Mouse (Mus musculus): ENCODE measurements around the gene Caln1. TPM values are rescaled to one million over a fixed set of nuclear protein-coding genes. Genes with fewer than 3 reads are reported as not detected.

Caln1 gene
- polyA plus RNA-seq, 1 experiment from 2014 or later = 26.7 TPM

GRCm38 (mm10) chr5:130480290-130480689 lies 111.0 kb downstream of the Caln1 start:
- Histone ChIP-seq H3K9me3 (no peaks in the 10 kb centered on the region), H3K4me2 (no peak overlapping the region), H3K4me1 (no peaks in the 10 kb centered on the region), H3K27me3 (replicated peaks) (no peaks in the 10 kb centered on the region), H3K36me3 (replicated peaks) (no peaks in the 10 kb centered on the region), H3K27ac (no peak overlapping the region), H3K4me3 (no peak overlapping the region), H3K9ac (no peak overlapping the region)
- ATAC-seq (replicated peaks) = no peak
- 79% methylated on average over 1 of the region's 1 CpGs for WGBS

GRCm38 (mm10) chr5:130491471-130491870 lies 122.2 kb downstream of the Caln1 start:
- no peak overlapping the region for H3K4me2 ChIP-seq
- H3K27me3 ChIP-seq (replicated peaks) = no peaks in the 10 kb centered on the region
- WGBS = 91% methylated on average over 5 of the region's 5 CpGs
- H3K4me3 ChIP-seq = no peak overlapping the region
- no peaks in the 10 kb centered on the region for H3K4me1 ChIP-seq
- no peak overlapping the region for H3K27ac ChIP-seq
- ATAC-seq (replicated peaks) = no peak
- no peaks in the 10 kb centered on the region for H3K36me3 ChIP-seq (replicated peaks)
- no peak overlapping the region for H3K9ac ChIP-seq
- no peaks in the 10 kb centered on the region for H3K9me3 ChIP-seq

- ATAC-seq (replicated peaks) = no peak
- WGBS = 90% methylated on average over 7 of the region's 7 CpGs
- H3K9me3 ChIP-seq = no peaks in the 10 kb centered on the region
- H3K36me3 ChIP-seq (replicated peaks) = no peaks in the 10 kb centered on the region
- H3K9ac ChIP-seq = no peak overlapping the region
- no peaks in the 10 kb centered on the region for H3K4me1 ChIP-seq
- H3K27ac ChIP-seq = no peak overlapping the region
- H3K27me3 ChIP-seq (replicated peaks) = no peaks in the 10 kb centered on the region
- H3K4me3 ChIP-seq = no peak overlapping the region
- H3K4me2 ChIP-seq = no peak overlapping the region
Observed at GRCm38 (mm10) chr5:130492305-130492704, 123.0 kb downstream of the Caln1 start.

GRCm38 (mm10) chr5:130502541-130502940 lies 133.3 kb downstream of the Caln1 start:
- no peak overlapping the region for H3K4me3 ChIP-seq
- H3K9me3 ChIP-seq = no peaks in the 10 kb centered on the region
- H3K27ac ChIP-seq = no peak overlapping the region
- no peak overlapping the region for H3K9ac ChIP-seq
- 82% methylated on average over 9 of the region's 9 CpGs for WGBS
- H3K4me1 ChIP-seq = no peaks in the 10 kb centered on the region
- no peaks in the 10 kb centered on the region for H3K36me3 ChIP-seq (replicated peaks)
- no peak overlapping the region for H3K4me2 ChIP-seq
- no peaks in the 10 kb centered on the region for H3K27me3 ChIP-seq (replicated peaks)
- ATAC-seq (replicated peaks) = no peak

- Histone ChIP-seq H3K4me3 (no peak overlapping the region), H3K9me3 (no peaks in the 10 kb centered on the region), H3K27ac (no peak overlapping the region), H3K9ac (no peak overlapping the region), H3K4me2 (no peak overlapping the region), H3K27me3 (replicated peaks) (no peaks in the 10 kb centered on the region), H3K4me1 (no peaks in the 10 kb centered on the region), H3K36me3 (replicated peaks) (no peaks in the 10 kb centered on the region)
- ATAC-seq (replicated peaks) = no peak
- 84% methylated on average over 5 of the region's 5 CpGs for WGBS
Observed at GRCm38 (mm10) chr5:130504891-130505290, 135.6 kb downstream of the Caln1 start.

- no peaks in the 10 kb centered on the region for H3K4me1 ChIP-seq
- no peak overlapping the region for H3K27ac ChIP-seq
- no peak overlapping the region for H3K4me2 ChIP-seq
- no peak overlapping the region for H3K4me3 ChIP-seq
- no peaks in the 10 kb centered on the region for H3K27me3 ChIP-seq (replicated peaks)
- no peaks in the 10 kb centered on the region for H3K9me3 ChIP-seq
- 98% methylated on average over 2 of the region's 2 CpGs for WGBS
- ATAC-seq (replicated peaks) = no peak
- H3K36me3 ChIP-seq (replicated peaks) = no peaks in the 10 kb centered on the region
- no peak overlapping the region for H3K9ac ChIP-seq
Observed at GRCm38 (mm10) chr5:130510516-130510915, 141.3 kb downstream of the Caln1 start.

- H3K27me3 ChIP-seq (replicated peaks) = no peaks in the 10 kb centered on the region
- no peaks in the 10 kb centered on the region for H3K4me1 ChIP-seq
- no peak overlapping the region for H3K27ac ChIP-seq
- no peaks in the 10 kb centered on the region for H3K9me3 ChIP-seq
- ATAC-seq (replicated peaks) = no peak
- WGBS = 87% methylated on average over 6 of the region's 6 CpGs
- no peak overlapping the region for H3K9ac ChIP-seq
- no peak overlapping the region for H3K4me3 ChIP-seq
- H3K36me3 ChIP-seq (replicated peaks) = no peaks in the 10 kb centered on the region
- no peak overlapping the region for H3K4me2 ChIP-seq
Observed at GRCm38 (mm10) chr5:130515395-130515794, 146.1 kb downstream of the Caln1 start.

GRCm38 (mm10) chr5:130520527-130520926 lies 151.3 kb downstream of the Caln1 start:
- Histone ChIP-seq H3K4me3 (no peak overlapping the region), H3K9ac (no peak overlapping the region), H3K9me3 (no peaks in the 10 kb centered on the region), H3K27me3 (replicated peaks) (no peaks in the 10 kb centered on the region), H3K36me3 (replicated peaks) (no peaks in the 10 kb centered on the region), H3K4me1 (no peaks in the 10 kb centered on the region), H3K4me2 (no peak overlapping the region), H3K27ac (no peak overlapping the region)
- no peak for ATAC-seq (replicated peaks)
- WGBS = 77% methylated on average over 2 of the region's 2 CpGs

- 85% methylated on average over 2 of the region's 2 CpGs for WGBS
- H3K4me2 ChIP-seq = no peak overlapping the region
- no peaks in the 10 kb centered on the region for H3K4me1 ChIP-seq
- H3K9me3 ChIP-seq = no peaks in the 10 kb centered on the region
- H3K27ac ChIP-seq = no peak overlapping the region
- no peak overlapping the region for H3K4me3 ChIP-seq
- ATAC-seq (replicated peaks) = no peak
- H3K27me3 ChIP-seq (replicated peaks) = no peaks in the 10 kb centered on the region
- H3K36me3 ChIP-seq (replicated peaks) = no peaks in the 10 kb centered on the region
- H3K9ac ChIP-seq = no peak overlapping the region
Observed at GRCm38 (mm10) chr5:130527416-130527815, 158.2 kb downstream of the Caln1 start.

GRCm38 (mm10) chr5:130547496-130547895 lies 178.2 kb downstream of the Caln1 start:
- no peak overlapping the region for H3K4me2 ChIP-seq
- H3K27me3 ChIP-seq (replicated peaks) = no peaks in the 10 kb centered on the region
- H3K9ac ChIP-seq = no peak overlapping the region
- no peaks in the 10 kb centered on the region for H3K4me1 ChIP-seq
- no peak overlapping the region for H3K4me3 ChIP-seq
- 93% methylated on average over 5 of the region's 5 CpGs for WGBS
- no peak overlapping the region for H3K27ac ChIP-seq
- no peaks in the 10 kb centered on the region for H3K36me3 ChIP-seq (replicated peaks)
- H3K9me3 ChIP-seq = no peaks in the 10 kb centered on the region
- ATAC-seq (replicated peaks) = no peak

GRCm38 (mm10) chr5:130553916-130554315 lies 184.7 kb downstream of the Caln1 start:
- Histone ChIP-seq H3K27me3 (replicated peaks) (no peaks in the 10 kb centered on the region), H3K4me1 (no peaks in the 10 kb centered on the region), H3K27ac (no peak overlapping the region), H3K4me3 (no peak overlapping the region), H3K4me2 (no peak overlapping the region), H3K9ac (no peak overlapping the region), H3K9me3 (no peaks in the 10 kb centered on the region), H3K36me3 (replicated peaks) (no peaks in the 10 kb centered on the region)
- 66% methylated on average over 4 of the region's 4 CpGs for WGBS
- no peak for ATAC-seq (replicated peaks)

- ATAC-seq (replicated peaks) = no peak
- Histone ChIP-seq H3K9me3 (no peaks in the 10 kb centered on the region), H3K27me3 (replicated peaks) (no peaks in the 10 kb centered on the region), H3K9ac (no peak overlapping the region), H3K4me2 (no peak overlapping the region), H3K4me1 (no peaks in the 10 kb centered on the region), H3K36me3 (replicated peaks) (no peaks in the 10 kb centered on the region), H3K4me3 (no peak overlapping the region), H3K27ac (no peak overlapping the region)
- WGBS = 80% methylated on average over 3 of the region's 3 CpGs
Observed at GRCm38 (mm10) chr5:130563146-130563545, 193.9 kb downstream of the Caln1 start.

- no peak overlapping the region for H3K4me3 ChIP-seq
- ATAC-seq (replicated peaks) = no peak
- no peaks in the 10 kb centered on the region for H3K27me3 ChIP-seq (replicated peaks)
- 77% methylated on average over 3 of the region's 3 CpGs for WGBS
- H3K27ac ChIP-seq = no peak overlapping the region
- H3K4me1 ChIP-seq = no peaks in the 10 kb centered on the region
- H3K9ac ChIP-seq = no peak overlapping the region
- H3K9me3 ChIP-seq = no peaks in the 10 kb centered on the region
- H3K36me3 ChIP-seq (replicated peaks) = no peaks in the 10 kb centered on the region
- H3K4me2 ChIP-seq = no peak overlapping the region
Observed at GRCm38 (mm10) chr5:130566002-130566401, 196.7 kb downstream of the Caln1 start.

GRCm38 (mm10) chr5:130577581-130577980 lies 208.3 kb downstream of the Caln1 start:
- Histone ChIP-seq H3K9ac (no peak overlapping the region), H3K4me2 (no peak overlapping the region), H3K4me3 (no peak overlapping the region), H3K9me3 (no peaks in the 10 kb centered on the region), H3K27ac (no peak overlapping the region), H3K27me3 (replicated peaks) (no peaks in the 10 kb centered on the region), H3K4me1 (no peaks in the 10 kb centered on the region), H3K36me3 (replicated peaks) (no peaks in the 10 kb centered on the region)
- no peak for ATAC-seq (replicated peaks)
- 92% methylated on average over 2 of the region's 2 CpGs for WGBS
